Mouse (Mus musculus) midbrain, embryonic 14.5 days (tissue): ENCODE data around the gene Arid1a. TPM values are rescaled to one million over a fixed set of nuclear protein-coding genes. Genes with fewer than 3 reads are reported as not detected.
A peak's percentile ranks its signal among the peaks of the same experiment; 100 is the strongest.

Experiments
- ATAC-seq: fragments of 200-750 bp; cut with Nextera tagmentation; 2 replicates; pipeline ENCODE4 v1.8.0; 2017; ENCODE audit warnings: moderate number of reproducible peaks, moderate library complexity; ENCODE audit not compliant: low FRiP score, low TSS enrichment
- DNase-seq: peaks from one replicate; pipeline ENCODE4 v3.0.0-alpha.2; 2015
- H3K27ac ChIP-seq: fragments of 300-500 bp; sonication (generic); replicated peaks from 2 replicates; pipeline ENCODE4 v1.5.1; 2014; ENCODE audit warnings: mild to moderate bottlenecking, low read depth, low read length, moderate library complexity
- H3K27me3 ChIP-seq: fragments of 300-500 bp; sonication (generic); 2 replicates; pipeline ENCODE4 v1.6.1; 2014; ENCODE audit warnings: low read length, control low read depth, mixed read lengths; ENCODE audit not compliant: control insufficient read depth, insufficient read depth
- H3K36me3 ChIP-seq: fragments of 300-500 bp; sonication (generic); 2 replicates; pipeline ENCODE4 v1.6.1; 2014; ENCODE audit warnings: low read length, control low read depth; ENCODE audit not compliant: control insufficient read depth, insufficient read depth
- H3K4me1 ChIP-seq: fragments of 300-500 bp; sonication (generic); 2 replicates; pipeline ENCODE4 v1.6.1; 2014; ENCODE audit warnings: mild to moderate bottlenecking, antibody characterized with exemption, low read length, control low read depth; ENCODE audit not compliant: control insufficient read depth, insufficient read depth
- H3K4me2 ChIP-seq: fragments of 300-500 bp; sonication (generic); 2 replicates; pipeline ENCODE4 v1.6.1; 2014; ENCODE audit warnings: mild to moderate bottlenecking, low read length, moderate library complexity
- H3K4me3 ChIP-seq: fragments of 300-500 bp; sonication (generic); replicated peaks from 2 replicates; pipeline ENCODE4 v1.5.1; 2014; ENCODE audit warnings: low read depth, low read length
- H3K9ac ChIP-seq: fragments of 300-500 bp; sonication (generic); replicated peaks from 2 replicates; pipeline ENCODE4 v1.6.1; 2014; ENCODE audit warnings: mild to moderate bottlenecking, low read length, moderate library complexity
- H3K9me3 ChIP-seq: fragments of 300-500 bp; sonication (generic); 2 replicates; pipeline ENCODE4 v1.6.1; 2016; ENCODE audit warnings: low read length, control low read depth, mixed read lengths; ENCODE audit not compliant: control insufficient read depth
- WGBS: fragments of 180-500 bp; shearing (Covaris S2); extraction: QIAGEN DNeasy Blood & Tissue Kit; methylation state at CpG from one replicate; pipeline ENCODE4 v1.1.7; 2014; 5-methylcytosine and 5-hydroxymethylcytosine counted together
- polyA plus RNA-seq: library from polyadenylated mRNA; unstranded; fragments of >200 nt; fragmentation: Nextera tagmentation; extraction: Ambion mirVana; gene quantifications from 2 replicates; pipeline ENCODE4 v1.2.1, GENCODE M21; 2014

The Arid1a gene
- polyA plus RNA-seq, 1 experiment from 2014 or later = 46.7 TPM

DNA sequence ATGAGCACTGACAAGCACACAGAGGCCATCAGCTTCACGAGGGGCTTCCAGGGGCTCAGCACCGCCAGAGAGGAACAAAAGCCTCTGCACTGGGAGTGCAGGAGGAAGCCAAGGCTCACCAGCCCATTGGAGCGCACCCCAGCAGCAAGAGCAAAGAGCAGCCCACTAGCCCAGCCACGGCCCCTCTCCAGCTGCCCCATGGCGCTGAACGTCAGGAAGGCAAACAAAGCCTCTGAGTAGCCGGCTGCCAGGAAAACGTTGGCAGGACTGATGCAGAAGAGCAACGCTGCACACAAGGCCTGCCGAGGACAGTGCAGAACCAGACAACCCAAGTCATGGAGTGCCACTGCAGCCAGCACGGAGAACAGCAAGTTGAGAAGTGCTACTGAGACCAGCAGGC is 91.5 kb downstream of the Arid1a start:
- H3K27ac ChIP-seq = peak overlapping the region; percentile 49
- H3K9ac ChIP-seq = no peak overlapping the region
- no peak for ATAC-seq
- H3K4me3 ChIP-seq = no peak overlapping the region
- no peaks in the 10 kb centered on the region for H3K27me3 ChIP-seq
- H3K36me3 ChIP-seq = peaks cover 15% of the 10 kb centered on the region; the same call in 1 of the 2 replicates
- DNase-seq = peak; percentile 43
- H3K9me3 ChIP-seq = no peaks in the 10 kb centered on the region
- WGBS = 38% methylated on average over 11 of the region's 11 CpGs
- H3K4me2 ChIP-seq = no peak overlapping the region
- H3K4me1 ChIP-seq = peaks cover 7% of the 10 kb centered on the region; the same call in 1 of the 2 replicates

DNA sequence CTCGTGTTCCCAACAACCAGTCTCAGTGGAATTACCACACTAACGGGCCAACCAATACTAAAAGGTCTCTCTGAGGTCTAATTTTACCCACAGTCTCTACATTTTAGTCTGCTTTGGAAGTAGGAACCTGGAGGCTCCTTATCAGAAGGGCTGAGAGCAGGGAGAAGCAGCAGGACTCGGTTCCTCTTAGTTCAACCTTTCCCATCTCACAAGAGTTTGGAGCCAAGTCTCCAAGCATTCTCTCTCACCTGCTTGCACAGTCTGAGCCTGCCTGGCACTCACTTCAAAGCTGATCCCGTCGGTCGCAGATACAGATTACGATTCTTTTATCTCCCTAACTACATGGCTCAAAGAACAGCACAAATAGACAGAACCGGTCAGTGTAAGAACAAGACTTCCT is 93.6 kb downstream of the Arid1a start:
- Histone ChIP-seq H3K36me3 (peaks cover 12% of the 10 kb centered on the region; the same call in 1 of the 2 replicates), H3K9me3 (no peaks in the 10 kb centered on the region), H3K27me3 (no peaks in the 10 kb centered on the region), H3K9ac (no peak overlapping the region), H3K27ac (no peak overlapping the region), H3K4me2 (no peak overlapping the region), H3K4me1 (peaks cover 9% of the 10 kb centered on the region; the same call in 1 of the 2 replicates), H3K4me3 (no peak overlapping the region)
- DNase-seq (no peak), ATAC-seq (no peak)
- WGBS = 80% methylated on average over 8 of the region's 8 CpGs

DNA sequence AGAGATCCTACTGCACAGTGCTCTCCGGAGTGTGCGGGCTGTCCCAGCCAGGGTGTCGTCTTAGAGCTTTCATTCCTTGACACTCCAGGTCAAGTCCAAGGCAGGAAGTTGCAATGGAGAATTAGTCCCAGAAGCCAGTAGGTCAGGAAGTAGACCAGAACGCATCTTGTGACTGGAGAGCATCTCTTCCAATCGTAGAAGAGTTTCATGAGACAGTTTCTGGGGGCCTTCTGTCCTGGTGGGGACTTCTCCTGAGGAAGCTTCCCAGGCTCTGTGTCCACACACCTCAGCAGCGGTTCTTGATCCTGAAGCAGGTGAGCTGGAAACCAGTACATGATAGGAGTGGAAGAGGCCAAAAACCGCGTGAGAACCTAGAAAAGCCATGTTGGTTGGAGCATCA is 94.1 kb downstream of the Arid1a start:
- Histone ChIP-seq H3K27ac (no peak overlapping the region), H3K36me3 (peaks cover 11% of the 10 kb centered on the region; the same call in 1 of the 2 replicates), H3K9me3 (no peaks in the 10 kb centered on the region), H3K4me1 (peaks cover 9% of the 10 kb centered on the region; the same call in 1 of the 2 replicates), H3K27me3 (no peaks in the 10 kb centered on the region), H3K9ac (no peak overlapping the region), H3K4me2 (no peak overlapping the region), H3K4me3 (no peak overlapping the region)
- 89% methylated on average over 8 of the region's 8 CpGs for WGBS
- ATAC-seq (no peak), DNase-seq (no peak)

DNA sequence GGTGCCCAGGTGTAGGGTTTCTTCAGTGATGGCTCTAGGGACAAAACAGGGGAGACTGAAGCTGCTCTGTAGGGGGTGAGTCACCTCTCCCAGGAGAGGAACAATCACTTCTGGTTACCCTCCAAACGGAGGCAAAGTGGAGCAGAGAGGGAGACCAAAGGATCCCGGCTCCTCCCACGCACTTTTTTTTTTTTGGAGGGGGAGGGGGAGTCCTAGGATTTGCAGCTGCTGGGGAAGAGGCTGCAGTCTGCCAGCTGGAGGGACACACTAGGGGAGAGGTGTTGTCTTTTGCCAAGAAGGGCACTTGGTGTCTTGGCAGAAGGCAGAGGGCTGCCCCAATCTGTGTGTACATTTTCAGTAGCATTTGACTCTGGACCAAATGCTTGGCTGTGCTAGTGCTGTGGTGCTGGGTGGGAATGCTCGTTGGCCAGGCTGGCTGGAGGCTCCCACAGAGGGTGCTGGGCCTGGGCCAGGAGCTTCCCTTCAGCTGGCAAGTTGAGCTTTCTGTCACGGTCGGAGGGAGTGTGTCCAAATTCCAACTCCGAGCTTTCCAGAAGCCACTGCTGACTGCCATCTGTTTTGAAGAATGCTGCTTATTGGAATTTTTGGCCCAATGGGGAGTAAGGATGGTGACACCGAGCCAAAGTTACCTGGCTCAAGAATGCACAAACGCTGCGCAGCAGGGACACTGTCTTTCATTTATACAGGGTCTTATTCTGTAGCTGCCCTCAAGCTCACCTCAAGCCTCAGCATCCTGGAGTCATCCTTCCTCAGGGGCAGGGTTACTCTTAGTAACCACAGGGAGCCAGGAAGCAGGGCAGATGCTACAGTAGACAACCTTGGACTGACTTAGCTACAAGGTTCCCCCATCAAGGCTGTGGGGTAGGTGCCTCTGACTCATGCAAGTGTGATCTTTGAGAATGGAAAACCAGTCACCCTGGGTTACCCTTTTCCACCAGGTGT is 96.1 kb downstream of the Arid1a start:
- Histone ChIP-seq H3K9ac (peak overlapping the region; percentile 31; the same call in 1 of the 2 replicates), H3K27ac (peak overlapping the region; percentile 80), H3K4me1 (peaks cover 9% of the 10 kb centered on the region; the same call in 1 of the 2 replicates), H3K9me3 (no peaks in the 10 kb centered on the region), H3K27me3 (no peaks in the 10 kb centered on the region), H3K36me3 (peaks cover 11% of the 10 kb centered on the region; the same call in 1 of the 2 replicates), H3K4me3 (no peak overlapping the region), H3K4me2 (peak overlapping the region; percentile 35)
- WGBS = 18% methylated on average over 10 of the region's 10 CpGs
- peak; percentile 79 for DNase-seq
- ATAC-seq = peak; percentile 77

DNA sequence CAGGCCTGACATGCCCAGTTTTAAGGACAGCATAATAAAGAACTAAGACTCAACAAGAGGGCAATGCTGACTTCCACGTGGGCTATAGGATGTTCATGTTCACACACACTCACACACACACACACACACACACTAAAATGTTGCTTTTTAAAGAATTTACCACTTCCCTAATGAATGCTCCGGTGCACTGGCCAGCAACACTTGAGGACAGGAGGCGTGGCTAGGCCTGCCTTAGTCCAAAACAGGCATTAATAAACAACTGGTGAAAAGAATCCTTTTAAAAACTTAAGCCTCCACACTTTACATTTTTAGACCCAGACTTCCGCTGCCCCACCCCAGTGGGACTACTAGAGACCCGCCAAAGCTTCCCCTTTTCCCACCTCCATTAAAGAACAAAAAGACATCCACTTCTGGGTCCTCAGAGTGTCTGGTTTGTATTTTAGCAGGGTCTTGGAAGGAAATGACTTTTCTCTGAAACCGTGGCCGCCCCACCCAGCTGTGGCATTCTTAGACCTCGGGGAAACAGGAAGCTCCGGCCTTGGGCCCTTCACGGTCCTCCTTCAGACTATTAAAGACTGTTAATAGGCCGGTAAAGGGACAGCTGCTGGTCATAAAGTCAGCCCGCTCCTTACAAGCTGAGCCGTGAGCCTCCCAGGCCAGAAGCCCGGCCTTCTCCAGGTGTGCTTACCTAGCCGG is 96.9 kb downstream of the Arid1a start:
- H3K9ac ChIP-seq = peak overlapping the region; percentile 31; the same call in 1 of the 2 replicates
- no peaks in the 10 kb centered on the region for H3K9me3 ChIP-seq
- H3K27me3 ChIP-seq = no peaks in the 10 kb centered on the region
- peaks cover 9% of the 10 kb centered on the region; the same call in 1 of the 2 replicates for H3K4me1 ChIP-seq
- H3K36me3 ChIP-seq = peaks cover 9% of the 10 kb centered on the region; the same call in 1 of the 2 replicates
- H3K4me3 ChIP-seq = no peak overlapping the region
- no peak for DNase-seq
- H3K4me2 ChIP-seq = peak overlapping the region; percentile 35
- H3K27ac ChIP-seq = peak overlapping the region; percentile 80
- ATAC-seq = no peak
- WGBS = 17% methylated on average over 15 of the region's 15 CpGs

DNA sequence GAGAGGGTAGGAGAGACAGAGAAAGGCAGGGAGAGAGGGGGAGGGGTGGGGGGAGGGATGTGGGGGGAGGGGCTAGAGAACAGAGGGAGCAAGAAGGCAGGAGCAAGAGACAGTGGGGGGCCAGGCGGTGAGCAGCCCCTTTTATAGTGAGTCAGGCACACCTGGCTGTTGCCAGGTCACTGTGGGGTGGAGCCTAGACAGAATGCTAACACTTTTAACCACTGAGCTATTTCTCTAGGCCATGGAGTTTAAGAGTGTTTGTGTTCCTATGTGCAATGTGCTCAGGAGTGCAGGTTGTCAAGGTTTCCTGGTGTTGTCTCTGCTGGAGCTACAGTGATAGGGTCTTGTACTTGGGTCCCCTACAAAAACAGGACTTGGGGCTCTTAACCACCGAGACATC is 97.8 kb downstream of the Arid1a start:
- no peak overlapping the region for H3K9ac ChIP-seq
- WGBS = 37% methylated on average over 2 of the region's 2 CpGs
- peaks cover 9% of the 10 kb centered on the region; the same call in 1 of the 2 replicates for H3K4me1 ChIP-seq
- DNase-seq (no peak), ATAC-seq (no peak)
- H3K27ac ChIP-seq = no peak overlapping the region
- H3K4me2 ChIP-seq = no peak overlapping the region
- H3K4me3 ChIP-seq = no peak overlapping the region
- H3K9me3 ChIP-seq = no peaks in the 10 kb centered on the region
- H3K27me3 ChIP-seq = no peaks in the 10 kb centered on the region
- peaks cover 6% of the 10 kb centered on the region; the same call in 1 of the 2 replicates for H3K36me3 ChIP-seq

DNA sequence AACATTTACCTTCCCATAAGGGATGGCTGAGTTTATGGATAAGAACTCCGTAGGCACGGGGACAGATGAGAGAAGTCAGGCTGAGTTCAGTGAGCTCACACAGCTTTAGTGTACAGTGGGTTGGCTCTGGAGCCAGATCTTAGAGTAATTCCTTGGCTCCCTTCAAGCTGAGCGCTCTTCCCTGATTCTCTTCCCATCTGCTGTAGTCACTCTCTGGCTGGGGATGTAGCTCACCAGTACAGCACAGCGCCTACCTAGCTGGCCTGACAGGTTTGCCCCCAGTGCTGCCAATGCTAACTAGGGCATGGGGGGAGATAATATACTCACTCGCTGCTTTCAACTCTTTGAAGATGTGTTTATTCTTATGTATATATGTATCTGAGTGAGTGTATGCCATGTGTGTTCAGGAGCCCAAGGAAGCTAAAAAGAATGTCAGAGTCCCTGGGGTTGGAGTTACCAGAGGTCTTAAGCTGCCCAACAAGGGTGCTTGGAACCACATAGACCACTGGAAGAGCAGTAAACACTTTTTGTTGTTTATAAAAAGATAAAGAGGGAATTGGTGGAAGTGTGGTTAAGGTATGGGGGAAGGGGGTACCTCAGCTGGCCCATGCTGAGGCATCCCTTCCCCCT is 98.6 kb downstream of the Arid1a start:
- ATAC-seq = no peak
- 48% methylated on average over 5 of the region's 5 CpGs for WGBS
- no peak for DNase-seq
- Histone ChIP-seq H3K9ac (no peak overlapping the region), H3K9me3 (no peaks in the 10 kb centered on the region), H3K27me3 (no peaks in the 10 kb centered on the region), H3K4me2 (no peak overlapping the region), H3K36me3 (peaks cover 6% of the 10 kb centered on the region; the same call in 1 of the 2 replicates), H3K4me3 (no peak overlapping the region), H3K27ac (no peak overlapping the region), H3K4me1 (peaks cover 9% of the 10 kb centered on the region; the same call in 1 of the 2 replicates)

DNA sequence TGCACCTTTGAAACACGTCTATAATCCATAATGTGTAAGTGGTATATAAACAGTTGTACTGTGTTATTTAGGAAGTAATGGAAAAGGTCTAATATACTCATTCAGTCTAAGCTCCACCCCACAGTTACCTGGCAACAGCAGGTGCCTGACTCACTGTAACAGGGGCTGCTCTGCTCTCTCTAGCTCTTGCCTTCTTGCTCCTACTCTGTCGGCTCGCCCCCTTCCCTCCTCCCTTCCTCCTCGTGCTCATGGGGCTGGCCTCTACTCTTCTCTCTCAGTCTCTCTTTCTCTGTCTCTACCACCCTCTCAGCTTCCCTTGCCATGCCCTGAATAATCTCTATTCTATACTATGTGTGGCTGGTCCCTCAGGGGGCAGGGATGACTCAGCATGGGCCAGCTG is 99.6 kb downstream of the Arid1a start:
- H3K27ac ChIP-seq = no peak overlapping the region
- no peak overlapping the region for H3K9ac ChIP-seq
- H3K27me3 ChIP-seq = no peaks in the 10 kb centered on the region
- H3K4me2 ChIP-seq = no peak overlapping the region
- H3K4me3 ChIP-seq = no peak overlapping the region
- DNase-seq (no peak), ATAC-seq (no peak)
- H3K4me1 ChIP-seq = peaks cover 9% of the 10 kb centered on the region; the same call in 1 of the 2 replicates
- no peaks in the 10 kb centered on the region for H3K36me3 ChIP-seq
- 15% methylated on average over 4 of the region's 4 CpGs for whole genome bisulfite sequencing
- no peaks in the 10 kb centered on the region for H3K9me3 ChIP-seq
